Mouse (Mus musculus) brain, embryonic 14.5 days (tissue): ENCODE measurements around the gene Atrip. TPM values are rescaled to one million over a fixed set of nuclear protein-coding genes. Genes with fewer than 3 reads are reported as not detected.

Experiments
- DNase-seq: peaks from one replicate; pipeline ENCODE4 v3.0.0-alpha.2; 2011; ENCODE audit warnings: low read depth
- CTCF ChIP-seq: fragments of 200-500 bp; IDR thresholded peaks from 2 replicates; pipeline ENCODE4 v1.5.1; 2012; ENCODE audit warnings: inconsistent platforms, mild to moderate bottlenecking, moderate library complexity, borderline replicate concordance; ENCODE audit not compliant: insufficient read depth, insufficient read length; ENCODE audit errors: extremely low read depth
- POLR2A ChIP-seq: fragments of 200-500 bp; IDR thresholded peaks from 2 replicates; pipeline ENCODE4 v1.6.1; 2012; ENCODE audit warnings: mild to moderate bottlenecking, inconsistent platforms, borderline replicate concordance; ENCODE audit not compliant: poor library complexity, insufficient read depth, insufficient read length, severe bottlenecking; ENCODE audit errors: extremely low read depth
- polyA plus RNA-seq: library from polyadenylated mRNA; depleted of rRNA; stranded (reverse); fragments of >200 nt; gene quantifications from 2 replicates; pipeline ENCODE4 v1.2.3, GENCODE M21; 2012

Atrip gene
- polyA plus RNA-seq, 1 experiment = 43.6 TPM

DNA sequence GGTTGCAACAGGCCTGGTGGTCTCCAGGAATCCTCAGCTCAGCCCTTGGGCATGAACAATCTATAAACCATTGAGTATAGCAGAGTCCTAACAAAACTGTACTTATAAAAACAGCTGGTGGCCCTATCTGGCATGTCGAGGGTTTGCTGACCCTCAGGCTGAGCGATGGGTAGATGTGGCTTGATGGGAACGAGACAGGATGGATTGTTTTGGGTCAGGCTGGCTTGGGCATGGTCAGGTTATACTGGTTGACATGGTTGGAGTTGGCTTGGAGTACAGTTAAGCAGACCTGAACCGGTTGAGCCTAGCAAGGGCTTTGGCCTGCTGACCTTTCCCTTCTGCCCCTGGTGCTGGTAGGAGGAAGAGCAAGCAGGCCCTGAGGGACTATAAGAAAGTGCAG lies 37.2 kb upstream of the Atrip start:
- no peak for DNase-seq
- TF ChIP-seq POLR2A = no peak
- TF ChIP-seq CTCF = no peak

DNA sequence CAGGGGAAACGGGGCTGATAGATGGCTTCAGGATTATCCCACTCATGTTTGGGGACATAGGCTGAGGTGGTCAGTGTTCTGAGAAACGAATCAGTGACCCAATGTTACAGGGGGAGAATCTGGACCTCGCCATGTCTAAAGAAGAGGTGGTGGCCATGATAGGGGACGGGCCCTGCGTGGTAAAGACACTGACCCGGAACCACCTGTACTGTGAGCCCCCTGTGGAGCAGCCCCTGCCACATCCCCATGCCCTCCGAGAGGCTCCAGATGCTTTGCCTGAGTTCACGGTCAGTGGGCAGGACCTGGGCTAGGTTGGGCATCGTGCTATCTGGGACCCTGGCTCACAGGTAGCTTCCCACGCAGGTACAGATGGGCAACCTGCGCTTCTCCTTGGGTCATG lies 36.3 kb upstream of the Atrip start:
- no peak for DNase-seq
- TF ChIP-seq POLR2A (no peak), CTCF (no peak)

DNA sequence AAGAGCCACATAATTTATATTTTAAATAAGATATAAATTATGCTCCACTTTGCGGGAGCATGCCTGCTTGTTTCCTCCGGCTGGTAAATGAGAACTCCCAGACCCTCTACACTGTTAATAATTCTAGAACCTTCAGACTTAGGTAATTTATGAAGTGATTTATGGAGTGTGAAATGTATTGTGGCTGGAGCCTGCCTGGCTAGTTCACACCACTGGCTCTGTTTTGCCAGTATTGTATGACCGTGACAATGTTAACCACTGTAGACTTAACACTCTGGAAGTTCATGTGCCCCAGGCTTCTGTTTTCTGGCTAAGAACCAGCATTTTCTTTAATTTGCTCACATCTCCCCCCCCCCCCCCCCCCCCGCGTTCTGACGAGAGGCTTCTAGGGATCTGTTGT lies 33.4 kb upstream of the Atrip start:
- DNase-seq = no peak
- TF ChIP-seq POLR2A (no peak), CTCF (no peak)

- DNase-seq = no peak
- TF ChIP-seq POLR2A (no peak), CTCF (no peak)
Observed at GRCm38 (mm10) chr9:109105648-109106047, 31.7 kb upstream of the Atrip start.

DNA sequence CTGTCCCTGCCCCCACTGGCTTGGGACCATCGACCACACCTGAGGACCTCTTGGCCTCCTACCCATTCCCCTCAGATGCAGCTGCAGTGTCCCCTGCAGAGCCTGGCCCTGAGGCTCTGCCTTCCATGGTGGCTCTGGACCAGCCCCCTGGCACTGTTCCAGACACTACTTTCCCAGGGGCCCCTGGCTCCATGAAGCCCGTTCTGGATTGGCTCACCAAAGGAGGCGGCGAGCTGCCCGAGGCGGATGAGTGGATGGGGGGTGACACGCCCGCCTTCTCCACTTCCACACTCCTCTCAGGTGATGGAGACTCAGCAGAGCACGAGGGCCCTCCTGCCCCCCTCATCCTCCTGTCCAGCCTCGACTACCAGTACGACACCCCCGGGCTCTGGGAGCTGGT lies 31.1 kb upstream of the Atrip start:
- TF ChIP-seq CTCF (no peak), POLR2A (no peak)
- DNase-seq = peak; percentile 60

DNA sequence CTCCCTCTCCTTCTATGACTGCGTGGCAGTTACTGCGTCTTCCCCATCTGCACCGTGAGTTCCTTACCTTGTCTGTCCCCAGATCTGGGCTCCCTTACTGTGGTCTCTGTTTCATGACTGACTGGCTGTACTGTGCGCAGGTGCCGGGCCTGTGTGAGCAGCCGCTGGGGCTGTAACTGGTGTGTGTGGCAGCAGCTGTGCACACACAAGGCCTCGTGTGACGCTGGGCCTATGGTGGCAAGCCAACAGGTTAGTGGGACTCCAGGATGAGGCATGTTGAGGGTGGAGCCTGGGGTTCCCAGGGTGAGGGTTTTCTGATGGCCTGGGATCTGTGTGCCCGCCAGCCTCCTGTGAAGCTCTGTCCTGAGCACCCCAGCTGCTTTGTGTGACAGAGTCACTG lies 30.2 kb upstream of the Atrip start:
- TF ChIP-seq POLR2A (no peak), CTCF (no peak)
- DNase-seq = no peak

DNA sequence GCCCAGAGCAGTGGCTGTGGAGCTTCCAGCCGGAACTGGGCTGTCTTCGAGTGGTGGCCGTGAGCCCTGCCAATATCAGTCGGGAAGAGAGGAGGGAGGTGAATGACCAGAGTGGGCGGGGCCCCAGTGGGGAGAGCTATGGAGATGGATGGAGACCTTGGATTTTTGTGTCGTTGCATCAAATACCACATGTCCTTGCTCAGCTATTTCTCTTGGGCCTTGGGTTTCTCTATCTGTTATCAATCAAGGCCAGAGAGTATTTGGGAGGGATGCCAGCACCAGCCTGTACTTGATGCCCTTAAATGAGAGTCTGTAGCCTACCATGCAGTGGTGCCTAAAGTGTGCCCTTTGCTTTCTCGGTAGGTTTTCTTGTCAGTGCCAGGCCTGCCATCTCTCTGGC lies 29.3 kb upstream of the Atrip start:
- DNase-seq = no peak
- no peak for TF ChIP-seq POLR2A
- no peak for TF ChIP-seq CTCF

DNA sequence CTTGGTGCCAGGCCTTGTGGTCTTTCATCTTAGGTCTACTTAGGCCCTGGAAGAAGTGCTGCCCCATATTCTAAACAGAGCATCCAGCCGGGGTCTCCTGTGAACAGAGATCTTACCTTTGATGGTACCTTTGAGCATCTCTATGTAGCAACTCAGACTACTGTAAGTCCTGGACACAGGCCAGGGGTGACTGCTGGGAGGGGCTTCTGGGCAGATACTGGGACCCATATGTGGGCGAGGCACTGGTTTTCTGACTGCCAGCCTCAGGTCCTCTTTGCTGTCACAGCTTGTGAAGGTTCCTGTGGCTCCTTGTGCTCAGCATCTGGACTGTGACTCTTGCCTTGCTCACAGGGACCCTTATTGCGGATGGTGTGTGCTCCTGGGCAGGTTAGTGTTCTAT lies 28.6 kb upstream of the Atrip start:
- DNase-seq = no peak
- no peak for TF ChIP-seq CTCF
- no peak for TF ChIP-seq POLR2A

DNA sequence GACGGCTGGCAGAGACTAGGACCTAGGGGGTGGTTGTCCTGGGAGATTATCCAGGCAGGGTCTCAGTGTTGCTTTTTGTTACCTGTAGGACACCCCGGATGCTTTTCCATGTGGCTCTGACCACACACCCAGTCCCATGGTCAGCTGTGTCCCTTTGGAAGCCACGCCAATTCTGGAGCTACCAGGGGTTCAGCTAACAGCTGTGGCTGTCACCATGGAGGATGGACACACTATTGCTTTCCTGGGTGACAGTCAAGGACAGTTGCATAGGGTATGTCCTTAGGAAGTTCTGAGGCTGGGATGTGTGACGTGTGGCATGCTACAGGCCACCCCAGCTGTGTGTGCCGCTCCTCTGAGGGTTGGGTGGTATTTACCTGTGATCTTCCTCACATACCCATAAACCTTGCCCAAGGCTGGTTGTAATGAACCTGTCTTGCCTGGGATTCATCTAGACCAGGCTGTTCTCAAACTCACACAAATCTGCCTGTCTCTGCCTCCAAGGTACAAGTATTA lies 28.1 kb upstream of the Atrip start:
- TF ChIP-seq CTCF = no peak
- no peak for TF ChIP-seq POLR2A
- DNase-seq = no peak

DNA sequence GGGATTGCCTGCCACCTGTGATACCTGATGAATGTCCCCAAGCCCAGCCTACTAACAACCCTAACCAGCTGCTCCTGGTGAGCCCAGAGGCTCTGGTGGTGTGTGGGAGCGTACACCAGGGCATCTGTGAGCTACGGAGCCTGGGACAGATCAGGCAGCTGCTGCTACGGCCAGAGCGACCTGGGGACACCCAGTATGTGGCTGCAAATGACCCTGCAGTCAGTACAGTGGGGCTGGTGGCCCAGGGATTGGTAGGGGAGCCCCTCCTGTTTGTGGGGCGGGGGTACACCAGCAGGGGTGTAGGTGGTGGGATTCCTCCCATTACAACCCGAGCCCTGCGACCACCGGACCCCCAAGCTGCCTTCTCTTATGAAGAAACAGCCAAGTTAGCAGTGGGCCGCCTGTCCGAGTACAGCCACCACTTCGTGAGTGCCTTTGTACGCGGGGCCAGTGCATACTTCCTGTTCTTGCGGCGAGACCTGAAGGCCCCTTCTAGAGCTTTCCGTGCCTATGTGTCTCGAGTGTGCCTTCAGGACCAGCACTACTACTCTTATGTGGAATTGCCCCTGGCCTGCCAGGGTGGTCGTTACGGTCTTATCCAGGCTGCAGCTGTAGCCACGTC lies 26.5 kb upstream of the Atrip start:
- DNase-seq = no peak
- TF ChIP-seq POLR2A = no peak
- no peak for TF ChIP-seq CTCF

- peak; percentile 76 for DNase-seq
Observed at GRCm38 (mm10) chr9:109098969-109099368, 25.0 kb upstream of the Atrip start.

GRCm38 (mm10) chr9:109098366-109098765 lies 24.4 kb upstream of the Atrip start:
- peak; percentile 8 for DNase-seq
- TF ChIP-seq POLR2A (no peak), CTCF (no peak)

More at GRCm38 (mm10) chr9:109098969-109099368, 25.0 kb upstream of the Atrip start:
- TF ChIP-seq POLR2A (no peak), CTCF (no peak)
